Mouse (Mus musculus): ENCODE measurements around the gene Tsku. TPM values are rescaled to one million over a fixed set of nuclear protein-coding genes. Genes with fewer than 3 reads are reported as not detected.
A peak's percentile ranks its signal among the peaks of the same experiment; 100 is the strongest.

The Tsku gene
- polyA plus RNA-seq, 1 experiment = 1.7 TPM

- Histone ChIP-seq H3K27me3 (ENCODE audit: control insufficient read depth, insufficient read depth, low read length) (no peaks in the 10 kb centered on the region), H3K4me1 (ENCODE audit: control insufficient read depth, insufficient read depth, low read length) (no peaks in the 10 kb centered on the region), H3K27ac (ENCODE audit: insufficient read depth, low read length) (0 out of 2 replicates have a peak overlapping the region, but pooled peaks have one; percentile 26), H3K4me3 (replicated peaks; ENCODE audit: insufficient read depth, low read depth, low read length) (peak overlapping the region; percentile 67)
- peak; percentile 93 to 94 for DNase-seq
- TF ChIP-seq POLR2A (IDR thresholded peaks at IDR 0.05; ENCODE audit: borderline replicate concordance, insufficient read depth, low read length) = peak; percentile 96
- no peak for TF ChIP-seq CTCF (IDR thresholded peaks at IDR 0.05; ENCODE audit: borderline replicate concordance, insufficient read depth, low read depth, low read length)
- 1% methylated on average over 53 of the region's 53 CpGs for WGBS
Observed at GRCm38 (mm10) chr7:98309219-98310030, 51.7 kb downstream of the Tsku start.

GRCm38 (mm10) chr7:98308607-98309218 lies 52.4 kb downstream of the Tsku start:
- TF ChIP-seq POLR2A (IDR thresholded peaks at IDR 0.05; ENCODE audit: borderline replicate concordance, insufficient read depth, low read length) = no peak
- TF ChIP-seq CTCF (IDR thresholded peaks at IDR 0.05; ENCODE audit: borderline replicate concordance, insufficient read depth, low read depth, low read length) = no peak
- no peak for DNase-seq
- peak overlapping the region; percentile 26; the same call in 1 of the 2 replicates for H3K27ac ChIP-seq (ENCODE audit: insufficient read depth, low read length)
- under 1% methylated on average over 33 of the region's 33 CpGs for WGBS
- peak overlapping the region; percentile 67 for H3K4me3 ChIP-seq (replicated peaks; ENCODE audit: insufficient read depth, low read depth, low read length)
- H3K27me3 ChIP-seq (ENCODE audit: control insufficient read depth, insufficient read depth, low read length) = no peaks in the 10 kb centered on the region
- H3K4me1 ChIP-seq (ENCODE audit: control insufficient read depth, insufficient read depth, low read length) = no peaks in the 10 kb centered on the region

- Histone ChIP-seq H3K27me3 (ENCODE audit: control insufficient read depth, insufficient read depth, low read length) (no peaks in the 10 kb centered on the region), H3K27ac (ENCODE audit: insufficient read depth, low read length) (no peak overlapping the region), H3K4me3 (replicated peaks; ENCODE audit: insufficient read depth, low read depth, low read length) (peak overlapping the region; percentile 67), H3K4me1 (ENCODE audit: control insufficient read depth, insufficient read depth, low read length) (no peaks in the 10 kb centered on the region)
- no peak for DNase-seq
- TF ChIP-seq CTCF (IDR thresholded peaks at IDR 0.05; ENCODE audit: borderline replicate concordance, insufficient read depth, low read depth, low read length) (no peak), POLR2A (IDR thresholded peaks at IDR 0.05; ENCODE audit: borderline replicate concordance, insufficient read depth, low read length) (no peak)
- WGBS = 36% methylated on average over 9 of the region's 9 CpGs
Observed at GRCm38 (mm10) chr7:98307921-98308606, 53.1 kb downstream of the Tsku start.

- WGBS = 70% methylated on average over 2 of the region's 2 CpGs
- TF ChIP-seq POLR2A (IDR thresholded peaks at IDR 0.05; ENCODE audit: borderline replicate concordance, insufficient read depth, low read length) (no peak), CTCF (IDR thresholded peaks at IDR 0.05; ENCODE audit: borderline replicate concordance, insufficient read depth, low read depth, low read length) (no peak)
- H3K27ac ChIP-seq (ENCODE audit: insufficient read depth, low read length) = no peak overlapping the region
Observed at GRCm38 (mm10) chr7:98307411-98307810, 53.7 kb downstream of the Tsku start.

More at GRCm38 (mm10) chr7:98307411-98307810, 53.7 kb downstream of the Tsku start:
- DNase-seq = no peak
- no peaks in the 10 kb centered on the region for H3K4me1 ChIP-seq (ENCODE audit: control insufficient read depth, insufficient read depth, low read length)
- H3K4me3 ChIP-seq (replicated peaks; ENCODE audit: insufficient read depth, low read depth, low read length) = no peak overlapping the region
- no peaks in the 10 kb centered on the region for H3K27me3 ChIP-seq (ENCODE audit: control insufficient read depth, insufficient read depth, low read length)

Other genes with a start within 250 kb of the Tsku start
- gene Myo7a, start 241.8 kb downstream of the Tsku start, polyA plus RNA-seq (2012; rRNA removed) = 19.2 and 22.0 TPM in 2 replicates
- 0.57 and 0.60 TPM in 2 replicates for gene Omp, start 215.8 kb downstream of the Tsku start, polyA plus RNA-seq (2012; rRNA removed)
- gene Capn5, start 183.1 kb downstream of the Tsku start, polyA plus RNA-seq (2012; rRNA removed) = 20.9 and 21.9 TPM in 2 replicates
- gene B3gnt6, start 161.8 kb downstream of the Tsku start, polyA plus RNA-seq (2012; rRNA removed) = 0.73 and 1.1 TPM in 2 replicates
- 11.5 and 11.8 TPM in 2 replicates for gene Acer3, start 40.1 kb downstream of the Tsku start, polyA plus RNA-seq (2012; rRNA removed)
- gene Gucy2d, start 79.1 kb upstream of the Tsku start, polyA plus RNA-seq (2012; rRNA removed) = 0.08 and 0.10 TPM in 2 replicates
- gene Lrrc32, start 128.0 kb upstream of the Tsku start, polyA plus RNA-seq (2012; rRNA removed) = 2.2 and 2.5 TPM in 2 replicates